ENCODE assay signal across 29 mouse cellular contexts in the genomic region with DNA sequence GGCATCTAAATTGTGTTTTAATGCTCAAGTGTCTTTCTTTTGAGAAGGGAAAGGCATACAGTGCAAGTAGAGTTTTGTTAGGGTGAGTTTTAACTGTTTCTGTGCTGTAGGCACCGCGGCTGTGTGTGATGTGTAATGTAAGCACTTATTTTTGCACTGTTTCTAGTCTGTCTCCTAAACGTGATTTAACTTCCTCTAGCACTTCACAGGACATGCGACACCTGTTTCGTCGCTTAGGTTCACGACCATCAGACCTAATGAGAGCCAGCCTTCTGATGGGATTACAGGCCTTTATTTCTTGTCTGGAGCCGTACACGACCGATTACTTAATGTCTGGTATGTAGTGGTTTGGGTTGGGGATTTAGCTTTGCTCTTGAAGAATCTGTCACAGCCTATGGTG. TPM values are rescaled to one million over a fixed set of nuclear protein-coding genes. Genes with fewer than 3 reads are reported as not detected.
"Had no signal": no experiment of that assay in that cellular context is flagged by ENCODE, and none has a peak within 500 bp of the region (broad histone marks: within the 10 kb centered on the region; RNA-seq: fewer than 3 reads in every experiment).

No protein-coding gene starts in this region.

- H3K27ac ChIP-seq: embryonic facial prominence, embryonic 10.5 days; embryonic facial prominence, embryonic 12.5 days; embryonic facial prominence, embryonic 13.5 days; embryonic facial prominence, embryonic 15.5 days; forebrain, embryonic 10.5 days; forebrain, embryonic 12.5 days; forebrain, embryonic 13.5 days; forebrain, embryonic 15.5 days; gastrocnemius, adult 2 months; heart, adult 2 months had no signal

- H3K9me3 ChIP-seq: embryonic facial prominence, embryonic 10.5 days; embryonic facial prominence, embryonic 12.5 days; embryonic facial prominence, embryonic 13.5 days; embryonic facial prominence, embryonic 15.5 days; forebrain, embryonic 10.5 days; forebrain, embryonic 12.5 days; forebrain, embryonic 13.5 days; forebrain, embryonic 15.5 days had no signal

- H3K4me3 ChIP-seq: embryonic facial prominence, embryonic 10.5 days; embryonic facial prominence, embryonic 12.5 days; embryonic facial prominence, embryonic 13.5 days; embryonic facial prominence, embryonic 15.5 days; erythroblast, embryonic 14.5 days; forebrain, embryonic 10.5 days; forebrain, embryonic 12.5 days; forebrain, embryonic 13.5 days; forebrain, embryonic 15.5 days; gastrocnemius, adult 2 months; heart, adult 2 months had no signal

- H3K27me3 ChIP-seq: embryonic facial prominence, embryonic 12.5 days; embryonic facial prominence, embryonic 13.5 days; embryonic facial prominence, embryonic 15.5 days; forebrain, embryonic 12.5 days; forebrain, embryonic 13.5 days; forebrain, embryonic 15.5 days had no signal

- DNase-seq: cerebellum, adult 2 months; cerebellum, adult 8-10 months; cerebellum, adult 9-10 months; cerebellum, adult 9-11 months; cerebellum, postnatal 10 days; cerebellum, postnatal 14 days; cerebellum, postnatal 25 days; cerebellum, postnatal 36 days; embryo, embryonic 11 days; forebrain, postnatal 0 days; gastrocnemius, adult 2 months; gastrocnemius, postnatal 10 days; gastrocnemius, postnatal 14 days; gastrocnemius, postnatal 25 days; gastrocnemius, postnatal 36 days; heart, adult 18-20 months; heart, adult 2 months had no signal

- H3K4me1 ChIP-seq: embryonic facial prominence, embryonic 10.5 days; embryonic facial prominence, embryonic 12.5 days; embryonic facial prominence, embryonic 13.5 days; embryonic facial prominence, embryonic 15.5 days; forebrain, embryonic 10.5 days; forebrain, embryonic 12.5 days; forebrain, embryonic 13.5 days; forebrain, embryonic 15.5 days had no signal

RNA-seq across cellular contexts. Expression of a gene that starts 41.3 kb away (rescaled TPM):
- total RNA-seq: common myeloid progenitor, adult 5-6 weeks; granulocyte monocyte progenitor cell, adult 5-6 weeks had no signal
- polyA plus RNA-seq: embryonic facial prominence, embryonic 11.5 days; embryonic facial prominence, embryonic 12.5 days; erythroblast, embryonic 14.5 days; forebrain, embryonic 10.5 days had no signal
